Mouse (Mus musculus) kidney, postnatal 36 days (tissue): ENCODE results near the gene Gch1.

Experiments
- DNase-seq, 2 experiments: peaks; one replicate each; pipeline ENCODE4 v3.0.0; 2021 to 2022; ENCODE audit warnings: mixed read lengths in 2 of 2

Gene Gch1

GRCm38 (mm10) chr14:47205270-47205972 is 16.2 kb upstream of the Gch1 start:
- no peak for DNase-seq

GRCm38 (mm10) chr14:47197340-47197739 is 8.1 kb upstream of the Gch1 start:
- no peak for DNase-seq

GRCm38 (mm10) chr14:47196711-47197110 is 7.5 kb upstream of the Gch1 start:
- DNase-seq = no peak

- DNase-seq = peak in 1 of 2 experiments; percentile 14
Observed at GRCm38 (mm10) chr14:47194096-47194495, 4.9 kb upstream of the Gch1 start.

- DNase-seq = no peak
Observed at GRCm38 (mm10) chr14:47193506-47193905, 4.3 kb upstream of the Gch1 start.

GRCm38 (mm10) chr14:47191861-47192260 is 2.6 kb upstream of the Gch1 start:
- DNase-seq = no peak

GRCm38 (mm10) chr14:47190626-47191025 is 1.4 kb upstream of the Gch1 start:
- no peak for DNase-seq

GRCm38 (mm10) chr14:47189635-47189955 is 382 bp upstream of the Gch1 start:
- no peak for DNase-seq

GRCm38 (mm10) chr14:47188475-47188847 is 752 bp downstream of the Gch1 start:
- no peak for DNase-seq

- peak; percentile 27 to 49 for DNase-seq
Observed at GRCm38 (mm10) chr14:47187666-47188360, 1.4 kb downstream of the Gch1 start.

- DNase-seq = no peak
Observed at GRCm38 (mm10) chr14:47187261-47187660, 2.0 kb downstream of the Gch1 start.

GRCm38 (mm10) chr14:47186561-47186960 is 2.7 kb downstream of the Gch1 start:
- DNase-seq = no peak

GRCm38 (mm10) chr14:47181497-47182290 is 7.5 kb downstream of the Gch1 start:
- peak; percentile 40 to 78 for DNase-seq

GRCm38 (mm10) chr14:47178851-47179250 is 10.4 kb downstream of the Gch1 start:
- DNase-seq = no peak

GRCm38 (mm10) chr14:47177846-47178414 is 11.3 kb downstream of the Gch1 start:
- DNase-seq = peak; percentile 30 to 35

- no peak for DNase-seq
Observed at GRCm38 (mm10) chr14:47176226-47176625, 13.0 kb downstream of the Gch1 start.

GRCm38 (mm10) chr14:47175136-47175535 is 14.1 kb downstream of the Gch1 start:
- DNase-seq = no peak

- peak in 1 of 2 experiments; percentile 4 for DNase-seq
Observed at GRCm38 (mm10) chr14:47172073-47172472, 17.1 kb downstream of the Gch1 start.

- DNase-seq = no peak
Observed at GRCm38 (mm10) chr14:47170499-47171109, 18.6 kb downstream of the Gch1 start.

GRCm38 (mm10) chr14:47169677-47170410 is 19.4 kb downstream of the Gch1 start:
- DNase-seq = peak in 1 of 2 experiments; percentile 2

GRCm38 (mm10) chr14:47165741-47166140 is 23.5 kb downstream of the Gch1 start:
- DNase-seq = no peak

- DNase-seq = no peak
Observed at GRCm38 (mm10) chr14:47165117-47165516, 24.1 kb downstream of the Gch1 start.
